Mouse (Mus musculus): ENCODE data around the gene Rfx7.
A peak's percentile ranks its signal among the peaks of the same experiment; 100 is the strongest.
"Not testable (repeated sequence)": the region's sequence is repeated elsewhere in the genome, so short reads cannot be mapped to it uniquely, and the experiment has no call there.

Rfx7 gene

GRCm38 (mm10) chr9:72662691-72663533 is 130.9 kb downstream of the Rfx7 start:
- peak in 1 of 2 experiments; percentile 14 for DNase-seq (ENCODE audit: low read depth in 2 of 2, low spot score in 2 of 2)

- DNase-seq (ENCODE audit: low read depth in 2 of 2, low spot score in 2 of 2), result no peak
Observed at GRCm38 (mm10) chr9:72663534-72663918, 131.5 kb downstream of the Rfx7 start.

DNA sequence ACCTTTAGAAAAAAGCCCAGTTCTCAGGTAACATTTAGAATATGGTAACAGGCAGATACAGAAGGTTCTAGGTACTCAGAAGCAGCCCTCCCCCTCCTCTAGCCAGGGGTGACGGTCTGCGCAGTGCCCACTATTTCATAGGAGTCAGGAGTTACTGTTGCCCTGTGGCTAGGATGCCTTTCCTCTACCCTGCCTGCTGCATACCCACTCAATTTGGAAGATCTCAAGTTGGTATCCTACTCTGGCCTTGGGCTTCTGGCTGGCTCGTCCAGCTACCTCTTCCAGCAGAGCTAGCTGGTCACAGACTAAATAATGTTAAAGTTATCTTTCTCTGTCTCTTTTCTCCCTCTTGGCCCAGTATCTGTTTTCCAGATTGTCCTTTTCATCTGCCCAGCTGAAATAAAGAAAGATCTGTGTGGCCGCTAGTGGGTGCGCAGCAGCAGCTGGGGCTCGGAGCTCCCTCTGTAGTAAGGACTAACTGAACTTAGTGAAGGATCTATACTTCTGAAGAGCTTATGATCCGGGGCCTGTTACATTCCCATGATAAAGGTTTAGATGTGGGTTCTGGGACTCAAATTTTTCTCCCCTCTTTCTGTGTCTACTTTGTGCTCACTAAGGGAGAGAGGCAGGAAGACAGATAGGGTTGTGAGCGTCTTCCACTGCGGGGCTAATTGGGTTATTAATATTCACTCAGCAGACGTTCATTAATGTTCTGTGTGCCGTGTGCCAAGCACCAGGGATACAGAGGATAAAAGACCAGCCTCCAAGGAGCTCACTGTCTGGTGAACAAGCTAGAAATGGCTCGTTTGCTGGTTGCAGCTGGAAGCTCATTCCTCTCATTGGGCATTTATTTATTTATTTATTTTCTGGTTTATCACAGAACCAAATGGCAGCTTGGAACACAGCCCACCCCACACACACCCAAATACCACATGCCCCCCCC is 132.6 kb downstream of the Rfx7 start:
- DNase-seq (ENCODE audit: low read depth in 2 of 2, low spot score in 2 of 2), result no peak

- no peak for DNase-seq (ENCODE audit: low read depth in 2 of 2, low spot score in 2 of 2)
Observed at GRCm38 (mm10) chr9:72665517-72665916, 133.5 kb downstream of the Rfx7 start.

DNA sequence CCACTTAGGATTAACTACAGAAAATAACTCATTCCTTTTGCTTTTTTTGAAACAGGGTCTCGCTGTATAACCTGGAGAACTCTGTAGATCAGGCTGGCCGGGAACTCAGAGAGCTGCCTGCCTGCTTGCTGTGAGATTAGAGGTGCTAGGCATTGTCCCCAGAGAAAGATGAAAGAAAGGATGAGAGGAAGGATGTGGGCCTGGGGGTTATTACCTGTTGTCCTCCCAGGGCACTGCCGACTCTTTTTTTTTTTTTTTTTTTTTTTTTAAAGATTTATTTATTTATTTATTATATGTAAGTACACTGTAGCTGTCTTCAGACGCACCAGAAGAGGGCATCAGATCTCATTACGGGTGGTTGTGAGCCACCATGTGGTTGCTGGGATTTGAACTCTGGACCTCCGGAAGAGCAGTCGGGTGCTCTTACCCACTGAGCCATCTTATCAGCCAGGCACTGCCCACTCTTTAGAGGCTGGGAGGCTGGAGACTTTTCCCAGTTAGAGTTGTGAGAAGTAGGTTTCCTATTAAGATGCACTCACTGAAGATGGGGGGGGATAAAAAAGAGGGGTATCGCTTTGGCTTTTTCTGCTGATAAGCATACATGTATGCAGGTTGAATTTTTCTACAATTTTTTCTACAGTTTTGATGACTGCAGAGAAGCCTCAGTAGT is 134.4 kb downstream of the Rfx7 start:
- not testable (repeated sequence) for DNase-seq (ENCODE audit: low read depth in 2 of 2, low spot score in 2 of 2)

DNA sequence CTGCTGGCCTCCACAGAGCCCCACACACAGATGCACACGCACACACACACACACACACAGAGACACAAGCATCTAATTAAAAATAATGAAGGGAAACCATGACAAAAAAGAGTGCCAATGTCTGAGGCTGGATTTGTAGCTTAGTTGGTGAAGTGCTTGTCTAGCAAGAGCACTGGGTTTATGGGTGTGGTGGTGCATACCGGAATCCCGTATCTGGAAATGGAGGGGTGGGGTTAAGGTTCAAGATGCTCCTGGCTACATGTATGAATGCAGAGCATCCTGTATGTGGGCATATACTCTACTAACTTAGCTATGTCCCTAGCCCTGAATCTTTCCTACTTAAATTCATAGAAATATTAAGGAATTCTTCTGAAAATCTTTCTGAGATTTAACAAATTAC is 135.1 kb downstream of the Rfx7 start:
- DNase-seq (ENCODE audit: low read depth in 2 of 2, low spot score in 2 of 2), result no peak

DNA sequence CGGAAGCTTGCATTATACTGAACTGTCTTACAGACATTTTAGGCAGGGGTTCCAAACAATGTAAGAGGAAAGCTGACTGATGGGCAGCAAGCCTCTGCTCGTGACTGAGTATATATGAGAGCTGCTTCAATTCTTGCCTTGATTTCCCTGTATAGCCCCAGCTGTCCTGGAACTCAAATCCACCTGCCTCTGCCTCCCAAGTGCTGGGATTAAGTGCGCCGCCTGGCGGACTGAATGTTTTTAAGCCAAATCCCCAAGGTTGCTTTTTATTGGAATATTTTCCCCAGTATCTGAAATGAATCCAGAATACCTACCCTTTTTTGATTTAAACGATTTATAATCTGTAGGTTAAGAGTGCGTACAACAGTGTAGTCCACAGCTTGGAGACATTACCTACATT is 137.3 kb downstream of the Rfx7 start:
- no peak for DNase-seq (ENCODE audit: low read depth in 2 of 2, low spot score in 2 of 2)

GRCm38 (mm10) chr9:72672361-72672760 is 140.3 kb downstream of the Rfx7 start:
- peak; percentile 72 to 83 for DNase-seq (ENCODE audit: low read depth in 2 of 2, low spot score in 2 of 2)

Data from CD8-positive naive resting alpha-beta T cell, adult 2 months (primary cell).